Mouse (Mus musculus) cerebellum, adult 9-11 months (tissue): ENCODE data around the gene Frrs1l.

Experiments
- DNase-seq: peaks from one replicate; pipeline ENCODE4 v3.0.0; 2022

Gene Frrs1l

DNA sequence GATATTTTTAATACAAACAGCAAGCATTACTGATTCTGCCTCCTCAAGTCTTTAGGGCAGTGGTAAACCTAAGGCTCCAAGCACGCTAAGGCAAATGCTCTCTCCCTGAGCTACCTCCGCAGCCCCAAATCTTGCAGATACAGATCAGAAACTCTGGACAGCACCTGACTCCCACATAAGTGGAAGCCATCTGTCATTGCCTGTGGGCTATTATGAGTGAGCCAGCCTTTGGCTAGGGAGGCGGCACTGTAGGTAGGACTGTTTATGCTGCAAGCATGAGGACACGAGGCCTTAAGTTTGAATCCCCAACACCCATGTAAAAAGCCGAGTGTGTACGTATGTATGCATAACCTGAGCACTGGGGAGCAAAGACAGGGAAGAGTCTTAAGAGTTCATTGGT lies 26.5 kb downstream of the Frrs1l start:
- DNase-seq = peak; percentile 68

GRCm38 (mm10) chr4:56961320-56961925 lies 28.8 kb downstream of the Frrs1l start:
- no peak for DNase-seq

GRCm38 (mm10) chr4:56957518-56957917 lies 32.7 kb downstream of the Frrs1l start:
- DNase-seq = no peak

- DNase-seq = no peak
Observed at GRCm38 (mm10) chr4:56953235-56953634, 37.0 kb downstream of the Frrs1l start.

- DNase-seq = no peak
Observed at GRCm38 (mm10) chr4:56951701-56952100, 38.5 kb downstream of the Frrs1l start.

DNA sequence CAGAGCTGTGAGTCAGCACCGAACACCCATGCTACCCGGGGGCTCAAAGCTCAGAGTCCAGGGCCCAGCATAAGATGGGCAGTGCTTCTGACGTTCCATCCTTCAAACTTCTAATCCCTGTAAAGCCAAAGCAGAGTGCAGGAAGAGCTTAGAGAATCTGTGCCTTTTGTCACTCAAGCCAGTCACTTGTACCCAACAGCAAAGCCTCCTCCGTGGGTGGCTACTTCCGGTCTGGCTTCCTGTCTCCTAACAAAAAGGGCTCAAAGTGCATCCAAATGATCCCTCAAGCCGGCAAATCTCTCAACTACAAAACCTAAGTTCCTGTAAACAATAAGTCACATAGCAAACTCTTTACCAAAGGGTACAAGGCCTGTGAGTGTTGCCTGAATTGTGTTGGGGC lies 40.7 kb downstream of the Frrs1l start:
- no peak for DNase-seq

DNA sequence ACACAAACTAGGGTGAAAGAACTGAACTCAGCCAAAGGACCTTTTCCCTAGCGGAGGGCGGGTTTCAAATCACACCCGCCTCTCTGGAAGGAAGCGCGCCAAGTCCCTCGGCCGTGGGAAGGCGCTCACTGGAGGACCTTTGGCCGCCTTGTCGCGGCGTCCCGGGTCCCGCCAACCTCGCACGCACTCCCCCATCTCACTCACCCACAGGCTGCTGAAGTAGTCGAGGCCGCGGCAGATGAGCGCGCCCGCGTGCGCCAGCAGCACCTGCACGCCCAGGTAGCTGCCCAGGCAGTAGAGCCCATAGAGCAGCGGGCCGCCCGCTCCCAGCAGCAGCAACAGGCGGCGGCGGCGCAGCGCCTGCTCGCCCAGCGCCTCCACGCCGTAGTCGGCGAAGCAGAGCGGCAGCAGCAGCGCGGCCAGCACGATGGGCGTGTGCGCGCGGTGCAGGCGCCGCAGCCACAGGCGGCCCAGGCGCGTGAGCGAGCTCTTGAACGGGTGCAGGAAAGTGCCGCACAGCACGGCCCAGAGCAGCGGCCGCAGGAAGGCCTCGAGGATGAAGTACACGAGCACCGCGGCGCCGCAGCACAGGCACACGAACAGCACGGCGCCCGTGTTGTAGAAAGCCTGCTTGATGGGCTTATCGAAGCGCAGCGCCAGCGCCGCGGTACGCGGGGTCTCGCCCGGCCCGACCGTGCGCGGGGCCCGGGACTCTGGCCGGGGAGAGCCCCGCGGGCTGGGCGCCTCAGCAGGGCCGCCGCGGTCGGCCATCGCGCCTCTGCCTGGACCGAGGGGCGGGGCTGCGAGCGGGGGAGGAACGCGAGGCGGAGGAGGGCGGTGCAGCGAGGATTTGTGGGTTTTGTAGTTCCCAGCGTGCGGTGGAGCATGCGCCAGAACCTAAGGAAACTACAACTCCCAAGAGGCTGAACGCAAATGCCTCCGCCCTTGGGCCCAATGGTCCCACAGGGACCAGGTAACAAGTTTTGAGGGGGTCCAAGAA lies 43.2 kb downstream of the Frrs1l start, which contains the start of gene Tmem245:
Gene Tmem245 (minus strand): TSS at position 797 of the 1,000 bp plus-strand sequence.
- peak; percentile 94 for DNase-seq

DNA sequence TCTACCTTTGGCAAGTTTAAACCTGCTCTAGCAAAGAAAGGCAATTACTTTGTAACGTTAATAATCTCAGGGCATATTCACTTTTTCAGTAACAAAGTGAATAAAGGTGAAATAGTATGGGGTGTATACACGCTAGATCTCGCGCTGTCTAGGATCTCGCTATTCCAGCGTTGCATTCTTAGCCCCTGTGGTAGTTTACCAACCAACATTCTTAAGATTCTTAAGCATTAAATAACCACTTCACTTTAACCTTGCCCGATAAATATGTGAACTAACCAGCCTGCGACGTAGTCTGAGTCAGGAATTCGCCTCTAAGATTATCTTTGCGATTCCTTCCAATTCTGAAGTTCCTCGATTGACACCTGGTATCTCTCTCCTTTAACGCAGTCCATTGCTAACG lies 44.0 kb downstream of the Frrs1l start:
- no peak for DNase-seq

DNA sequence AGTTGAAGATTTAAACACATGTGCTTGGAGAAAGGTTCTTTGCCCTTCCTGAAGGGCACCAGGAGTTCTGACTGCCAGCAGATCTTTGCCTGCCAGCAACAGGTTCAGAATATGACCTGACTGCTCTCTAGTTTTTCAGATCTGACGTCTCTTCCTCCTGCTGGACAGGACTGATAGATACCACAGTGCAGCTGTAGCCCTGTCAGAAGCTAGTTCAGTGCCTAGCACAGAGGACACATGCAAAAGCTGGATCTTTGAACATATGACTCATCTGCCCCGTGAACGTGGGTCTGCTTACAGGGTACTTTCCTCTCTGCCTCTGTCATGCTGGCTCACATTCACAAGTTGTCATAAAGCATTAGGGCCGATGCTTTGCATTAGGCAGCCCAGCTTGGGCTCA lies 45.9 kb downstream of the Frrs1l start:
- no peak for DNase-seq

- DNase-seq = no peak
Observed at GRCm38 (mm10) chr4:56943258-56943657, 46.9 kb downstream of the Frrs1l start.

GRCm38 (mm10) chr4:56942567-56942966 lies 47.6 kb downstream of the Frrs1l start:
- DNase-seq = no peak

GRCm38 (mm10) chr4:56941481-56941880 lies 48.7 kb downstream of the Frrs1l start:
- DNase-seq = no peak

DNA sequence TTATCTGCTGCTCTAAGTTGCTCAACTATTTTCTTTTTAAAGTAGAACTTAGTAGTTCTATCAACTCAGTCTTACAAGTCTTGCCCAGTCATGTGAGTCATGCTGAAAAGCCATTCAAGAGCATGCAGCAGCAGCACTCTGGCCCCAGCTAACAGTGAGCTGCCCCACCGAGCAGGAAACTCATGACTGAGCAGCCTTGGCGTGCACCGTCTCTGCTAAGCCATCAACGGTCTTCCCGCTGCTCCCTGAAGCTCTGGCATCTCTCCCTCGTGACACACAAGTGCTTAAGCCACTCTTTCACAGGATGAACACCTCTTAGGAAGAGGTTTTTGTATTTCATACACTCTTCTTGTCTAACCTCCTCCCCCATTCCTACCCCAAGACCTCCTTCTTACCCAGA lies 53.1 kb downstream of the Frrs1l start:
- DNase-seq = no peak

DNA sequence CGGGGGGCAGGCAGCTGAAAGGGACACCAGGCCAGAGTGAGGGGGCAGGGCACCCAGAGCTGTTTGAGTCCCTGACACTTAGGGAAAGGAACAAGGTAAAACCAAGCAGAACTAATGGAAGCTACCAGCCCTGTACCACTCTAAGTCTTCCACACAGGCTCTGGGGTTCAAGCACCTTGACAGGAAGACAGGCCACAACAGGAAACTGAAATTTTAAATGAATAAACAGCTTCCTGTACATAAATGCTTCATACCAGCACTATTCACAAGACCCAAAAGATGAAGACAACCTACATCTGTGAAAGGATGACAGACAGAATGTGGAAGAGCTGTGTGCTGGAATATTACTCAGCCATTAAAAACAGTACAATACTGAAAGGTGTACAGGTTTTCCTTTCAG lies 54.9 kb downstream of the Frrs1l start:
- no peak for DNase-seq

GRCm38 (mm10) chr4:56933154-56933553 lies 57.0 kb downstream of the Frrs1l start:
- DNase-seq = no peak

- DNase-seq = no peak
Observed at GRCm38 (mm10) chr4:56932096-56932495, 58.1 kb downstream of the Frrs1l start.

GRCm38 (mm10) chr4:56930312-56930711 lies 59.9 kb downstream of the Frrs1l start:
- no peak for DNase-seq

DNA sequence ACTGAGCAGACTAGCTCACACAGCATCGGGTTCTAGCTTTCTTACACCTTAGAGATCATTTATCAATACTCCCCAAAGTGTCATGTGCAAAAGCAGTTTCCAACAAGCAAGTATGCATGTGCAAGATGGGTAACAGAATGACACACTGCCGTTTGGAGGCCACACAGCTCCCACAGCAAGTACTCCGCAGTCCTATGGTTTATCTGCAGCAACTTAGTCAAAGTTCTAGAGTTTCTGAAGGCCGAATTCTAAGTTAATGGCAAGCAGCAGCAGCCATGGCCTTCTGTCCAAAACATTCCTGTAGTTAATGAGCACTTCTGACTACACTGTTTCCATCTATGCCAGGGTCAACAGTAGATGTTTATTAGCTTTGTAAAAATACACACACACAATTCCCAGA lies 63.2 kb downstream of the Frrs1l start:
- no peak for DNase-seq

DNA sequence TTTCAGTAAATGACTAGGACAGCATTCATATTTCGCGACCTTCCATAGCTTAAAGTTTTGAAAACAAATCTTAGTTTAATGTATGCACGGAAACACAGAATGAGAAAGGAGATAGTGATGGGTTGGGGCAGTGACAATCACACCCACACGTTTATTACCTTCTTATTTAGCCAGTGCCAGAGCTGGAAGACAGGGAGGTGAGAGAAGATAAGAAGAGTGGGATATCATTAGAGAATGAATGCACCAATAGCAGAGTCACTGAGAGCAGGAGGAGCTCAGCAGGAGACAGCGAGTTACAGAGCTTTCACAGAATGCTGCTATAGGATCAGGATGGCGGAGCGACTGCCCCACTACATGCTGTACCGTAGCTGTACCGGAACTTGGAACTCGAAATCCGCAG lies 68.0 kb downstream of the Frrs1l start:
- DNase-seq = no peak

DNA sequence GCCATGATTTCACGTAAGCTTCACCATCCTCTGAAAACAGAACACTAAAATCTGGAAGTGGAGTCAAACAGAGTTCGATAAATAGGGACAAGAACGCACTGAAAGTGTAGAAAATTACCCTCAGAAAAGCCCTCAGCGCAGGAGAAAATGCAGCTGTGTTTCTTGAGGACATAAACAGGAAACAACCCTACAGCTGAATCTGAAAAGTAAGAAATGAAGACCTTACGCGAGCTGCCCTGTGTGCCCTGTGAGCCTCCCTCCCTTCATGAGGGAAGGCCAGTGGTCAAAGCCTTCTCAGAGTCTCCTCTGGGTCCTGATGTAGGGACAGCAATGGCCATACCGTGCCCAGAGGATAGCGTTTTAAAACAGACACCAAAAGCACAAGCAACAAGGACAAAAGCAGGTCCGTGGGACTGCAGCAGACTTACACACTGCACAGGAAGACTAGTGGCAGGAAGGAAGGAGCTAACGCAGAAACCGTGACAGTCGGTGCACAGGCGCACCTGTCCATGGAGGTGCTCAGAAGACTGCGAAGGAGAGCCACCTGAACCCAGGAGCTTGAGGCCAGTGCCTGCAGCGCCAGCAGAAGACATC lies 74.4 kb downstream of the Frrs1l start:
- no peak for DNase-seq

GRCm38 (mm10) chr4:56914761-56915160 lies 75.4 kb downstream of the Frrs1l start:
- DNase-seq = no peak

- no peak for DNase-seq
Observed at GRCm38 (mm10) chr4:56914338-56914737, 75.9 kb downstream of the Frrs1l start.

DNA sequence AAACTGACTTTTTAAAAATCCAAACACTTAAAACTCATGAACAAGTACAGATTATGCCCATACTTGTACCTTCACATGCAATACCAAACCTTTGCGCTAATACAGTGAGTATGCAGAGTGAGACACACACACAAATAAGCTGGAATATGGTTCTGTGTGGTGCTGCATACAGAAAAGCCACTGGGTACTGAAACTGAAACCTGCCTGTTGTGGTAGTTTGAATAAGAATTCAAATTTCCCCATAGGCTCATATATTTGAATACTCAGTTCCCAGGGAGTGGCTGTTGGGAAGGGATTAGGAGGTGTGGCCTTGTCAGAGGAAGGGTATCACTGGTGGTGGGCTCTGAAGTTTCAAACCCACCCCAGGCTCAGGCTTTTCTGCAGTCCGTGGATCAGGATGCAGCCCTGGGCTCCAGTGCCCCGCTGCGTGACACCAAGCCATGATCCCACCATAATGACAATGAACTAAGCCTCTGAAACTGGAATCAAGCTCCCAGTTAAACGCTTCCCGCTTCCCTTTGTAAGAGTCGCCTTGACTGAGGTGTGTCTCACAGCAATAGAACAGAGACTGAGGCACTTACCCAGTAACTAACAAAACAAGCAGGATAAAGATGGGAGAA lies 77.7 kb downstream of the Frrs1l start:
- no peak for DNase-seq
